Mouse (Mus musculus): ENCODE data around the gene Ptbp1.
A peak's percentile ranks its signal among the peaks of the same experiment; 100 is the strongest.

Ptbp1 gene

GRCm38 (mm10) chr10:79880721-79881120, 26.5 kb downstream of the Ptbp1 start:
- DNase-seq (ENCODE audit: inconsistent age in 2 of 2, low spot score in 1 of 2), result no peak

- DNase-seq (ENCODE audit: inconsistent age in 2 of 2, low spot score in 1 of 2), result peak in 1 of 2 experiments; percentile 63
These were observed 27.8 kb downstream of the Ptbp1 start for GRCm38 (mm10) chr10:79881981-79882380.

GRCm38 (mm10) chr10:79883297-79884084, 29.3 kb downstream of the Ptbp1 start:
- peak; percentile 79 to 94 for DNase-seq (ENCODE audit: inconsistent age in 2 of 2, low spot score in 1 of 2)

DNA sequence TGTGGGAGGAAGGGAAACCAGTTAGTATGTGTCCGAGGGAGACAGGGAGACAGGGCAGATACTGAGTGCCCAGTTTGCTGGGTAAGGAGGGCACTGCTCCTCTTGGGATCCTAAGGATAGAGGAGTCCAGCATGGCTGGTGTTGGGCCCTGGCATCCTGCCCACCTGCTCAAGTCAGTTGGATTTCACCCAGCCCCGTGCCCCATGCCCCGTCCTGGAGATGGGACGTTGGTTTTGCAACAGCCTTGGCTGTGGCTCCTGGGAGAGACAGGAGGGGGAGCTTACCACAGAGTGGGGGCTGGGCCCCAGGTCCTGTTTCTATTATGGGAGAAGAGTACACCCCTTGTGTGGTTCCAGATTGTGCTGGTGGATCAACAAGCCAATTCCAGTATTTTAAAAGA, 30.2 kb downstream of the Ptbp1 start:
- peak; percentile 67 to 89 for DNase-seq (ENCODE audit: inconsistent age in 2 of 2, low spot score in 1 of 2)

- peak; percentile 45 to 77 for DNase-seq (ENCODE audit: inconsistent age in 2 of 2, low spot score in 1 of 2)
These were observed 30.7 kb downstream of the Ptbp1 start for GRCm38 (mm10) chr10:79884938-79885337.

- no peak for DNase-seq (ENCODE audit: inconsistent age in 2 of 2, low spot score in 1 of 2)
These were observed 31.8 kb downstream of the Ptbp1 start, which contains the start of gene Elane for GRCm38 (mm10) chr10:79886054-79886453. Gene Elane, plus strand, starts transcription at chr10:79886247.

GRCm38 (mm10) chr10:79886611-79887010, 32.4 kb downstream of the Ptbp1 start:
- no peak for DNase-seq (ENCODE audit: inconsistent age in 2 of 2, low spot score in 1 of 2)

DNA sequence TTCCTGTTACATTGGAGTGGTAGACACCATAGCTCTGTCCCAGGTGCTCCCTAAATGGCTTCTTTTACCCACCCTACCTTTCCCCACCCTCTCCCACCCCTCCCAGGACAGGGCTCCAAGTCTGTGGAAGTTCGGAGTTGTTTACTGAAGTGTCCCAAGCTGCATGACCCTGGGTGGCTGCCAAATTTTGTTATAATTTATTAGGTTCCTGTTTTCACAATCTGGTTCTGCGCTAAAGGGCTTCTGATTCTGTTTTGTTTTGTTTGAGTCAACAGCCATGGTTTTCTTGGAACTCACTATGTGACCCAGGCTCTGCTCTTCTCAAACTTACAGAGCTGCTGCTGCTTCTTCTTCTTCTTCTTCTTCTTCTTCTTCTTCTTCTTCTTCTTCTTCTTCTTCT, 35.2 kb downstream of the Ptbp1 start:
- DNase-seq (ENCODE audit: inconsistent age in 2 of 2, low spot score in 1 of 2), result peak in 1 of 2 experiments; percentile 90

GRCm38 (mm10) chr10:79890670-79891069, 36.4 kb downstream of the Ptbp1 start, which contains the start of gene Cfd:
Gene Cfd, plus strand, starts transcription at chr10:79890853.
- no peak for DNase-seq (ENCODE audit: inconsistent age in 2 of 2, low spot score in 1 of 2)

DNA sequence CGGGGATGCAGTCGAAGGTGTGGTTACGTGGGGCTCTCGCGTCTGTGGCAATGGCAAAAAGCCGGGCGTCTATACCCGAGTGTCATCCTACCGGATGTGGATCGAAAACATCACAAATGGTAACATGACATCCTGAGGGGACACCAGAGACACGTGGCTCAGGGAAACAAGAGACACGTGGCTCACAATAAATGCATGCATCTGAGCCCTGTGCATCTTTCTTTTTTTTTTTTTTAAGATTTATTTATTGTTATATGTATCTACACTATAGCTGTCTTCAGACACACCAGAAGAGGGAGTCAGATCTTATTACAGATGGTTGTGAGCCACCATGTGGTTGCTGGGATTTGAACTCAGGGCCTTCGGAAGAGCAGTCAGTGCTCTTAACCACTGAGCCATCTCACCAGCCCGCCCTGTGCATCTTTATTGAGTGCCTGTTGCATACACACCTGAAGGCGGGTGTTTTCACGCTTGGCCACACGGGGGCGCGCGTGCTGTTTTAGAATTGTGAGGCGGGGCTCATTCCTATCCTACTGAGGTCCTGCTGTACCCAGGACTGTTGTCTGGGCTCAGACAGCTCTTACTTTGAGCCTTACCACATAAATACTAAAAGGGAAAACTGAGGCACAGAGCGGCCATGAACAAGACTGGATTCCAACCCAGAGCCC, 38.4 kb downstream of the Ptbp1 start:
- DNase-seq (ENCODE audit: inconsistent age in 2 of 2, low spot score in 1 of 2), result peak; percentile 78 to 93

DNA sequence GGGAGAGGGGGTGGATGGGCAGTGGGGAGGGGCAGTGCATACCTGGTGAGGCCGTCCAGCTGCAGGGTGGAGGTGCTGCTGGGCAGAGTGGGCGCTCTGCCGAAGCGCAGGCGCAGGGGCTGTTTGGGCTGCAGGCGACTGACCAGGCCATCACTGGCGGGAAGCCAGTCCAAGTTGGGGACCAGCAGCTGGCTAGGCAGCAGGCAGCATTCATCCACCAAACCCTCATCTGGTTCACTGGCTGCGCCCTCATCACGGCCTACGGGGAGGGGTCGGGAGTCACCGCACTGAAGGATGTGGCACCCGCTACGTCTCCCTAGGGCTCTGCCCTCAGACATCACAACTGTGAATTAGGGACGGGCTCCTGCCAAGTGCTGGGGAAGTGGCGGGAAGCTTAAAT, 42.1 kb downstream of the Ptbp1 start:
- DNase-seq (ENCODE audit: inconsistent age in 2 of 2, low spot score in 1 of 2), result no peak

- no peak for DNase-seq (ENCODE audit: inconsistent age in 2 of 2, low spot score in 1 of 2)
These were observed 42.6 kb downstream of the Ptbp1 start for GRCm38 (mm10) chr10:79896814-79897213.

GRCm38 (mm10) chr10:79897316-79898245, 43.4 kb downstream of the Ptbp1 start:
- no peak for DNase-seq (ENCODE audit: inconsistent age in 2 of 2, low spot score in 1 of 2)

DNA sequence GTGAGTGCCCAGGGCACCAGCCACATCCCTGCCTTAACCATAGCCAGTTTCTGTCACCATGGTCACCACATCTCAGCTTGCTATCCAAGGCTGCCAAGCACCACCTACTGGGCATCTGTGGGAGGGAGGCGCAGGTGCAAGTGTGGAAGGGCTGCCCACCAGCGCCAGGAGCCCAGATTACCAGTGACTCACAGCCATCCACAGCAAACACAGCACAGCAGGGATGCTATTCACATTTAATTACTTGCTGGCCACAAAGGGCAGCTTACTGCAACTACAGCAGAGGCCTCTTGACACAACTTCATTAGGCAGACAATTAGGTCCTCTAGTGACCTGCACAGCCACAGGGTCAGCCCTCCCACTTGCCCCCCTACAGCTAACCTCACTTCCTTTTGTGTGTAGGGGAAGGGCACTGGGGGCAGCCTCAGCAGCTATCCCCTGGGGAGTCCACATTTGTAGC, 46.8 kb downstream of the Ptbp1 start:
- DNase-seq (ENCODE audit: inconsistent age in 2 of 2, low spot score in 1 of 2), result no peak

- DNase-seq (ENCODE audit: inconsistent age in 2 of 2, low spot score in 1 of 2), result no peak
These were observed 52.5 kb downstream of the Ptbp1 start for GRCm38 (mm10) chr10:79906712-79907111.

- DNase-seq (ENCODE audit: inconsistent age in 2 of 2, low spot score in 1 of 2), result no peak
These were observed 53.2 kb downstream of the Ptbp1 start for GRCm38 (mm10) chr10:79907415-79907814.

GRCm38 (mm10) chr10:79908167-79909091, 54.2 kb downstream of the Ptbp1 start, which contains the start of gene Med16:
Gene Med16, minus strand, starts transcription at chr10:79908923.
- DNase-seq (ENCODE audit: inconsistent age in 2 of 2, low spot score in 1 of 2), result peak; percentile 98 to 100

DNA sequence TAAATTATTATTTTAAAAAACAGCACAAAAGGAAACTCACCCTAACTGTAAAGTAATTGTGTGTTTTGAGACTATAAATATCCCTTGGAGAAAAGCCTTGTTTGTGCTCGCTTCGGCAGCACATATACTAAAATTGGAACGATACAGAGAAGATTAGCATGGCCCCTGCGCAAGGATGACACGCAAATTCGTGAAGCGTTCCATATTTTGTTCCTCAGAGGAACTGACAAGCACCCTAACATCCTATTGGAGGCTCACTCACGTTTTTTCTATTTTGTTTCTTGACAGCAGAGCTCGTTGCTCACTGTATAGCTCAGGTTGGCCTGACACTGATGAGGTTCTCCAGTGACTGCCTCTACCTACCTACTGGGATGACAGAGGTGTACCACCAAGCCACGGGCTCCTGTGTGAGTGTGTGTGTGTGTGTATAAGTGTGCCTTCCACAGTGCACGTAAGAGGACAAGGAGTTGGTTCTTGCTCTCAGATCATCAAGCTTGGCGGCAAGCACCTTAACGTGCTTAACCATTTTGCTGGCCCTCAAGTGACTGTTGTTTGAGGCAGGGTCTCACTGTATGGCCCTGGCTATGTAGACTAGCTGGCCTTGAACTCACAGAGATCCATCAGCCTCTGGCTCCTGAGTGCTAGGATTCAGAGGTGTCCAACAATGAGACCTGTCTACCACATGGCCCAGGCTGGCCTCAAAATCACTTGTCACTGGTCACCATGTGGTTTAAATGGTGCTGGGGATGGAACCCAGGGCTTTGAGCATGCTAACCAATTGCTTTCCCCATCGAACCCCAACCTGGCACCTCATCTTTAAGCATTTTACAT, 55.1 kb downstream of the Ptbp1 start:
- peak; percentile 56 to 91 for DNase-seq (ENCODE audit: inconsistent age in 2 of 2, low spot score in 1 of 2)

DNA sequence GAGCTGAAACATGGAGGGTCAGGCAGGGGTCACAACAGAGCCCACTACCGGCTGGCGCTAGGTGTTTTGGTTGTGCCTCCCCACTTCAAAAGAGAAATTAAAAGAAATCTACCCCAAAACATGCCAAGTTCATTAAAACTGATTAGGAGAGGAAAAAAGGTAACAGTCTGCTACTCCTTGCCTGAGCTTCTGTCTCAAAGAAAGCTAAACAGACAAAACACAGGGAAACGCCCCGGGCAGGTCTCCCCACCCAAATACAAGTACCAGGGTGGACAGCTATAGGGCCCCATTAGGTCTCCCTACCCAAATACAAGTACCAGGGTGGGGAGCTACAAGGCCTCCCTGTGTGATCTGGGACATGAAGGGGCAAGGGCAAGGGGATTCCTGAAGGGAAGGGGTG, 56.3 kb downstream of the Ptbp1 start, which contains the start of gene Gm26602:
Gene Gm26602 (plus strand): TSS at position 301 of the 400 bp plus-strand sequence.
- no peak for DNase-seq (ENCODE audit: inconsistent age in 2 of 2, low spot score in 1 of 2)
